Mouse (Mus musculus) thymus, adult 2 months (tissue): Measurements from ENCODE around the gene Agbl2.

Source experiments
- CTCF ChIP-seq: fragments of 200-500 bp; IDR thresholded peaks from 2 replicates; pipeline ENCODE4 v1.5.1; 2012; ENCODE audit warnings: mild to moderate bottlenecking, control low read depth, low read length, moderate library complexity, borderline replicate concordance; ENCODE audit not compliant: control insufficient read depth, poor library complexity, insufficient read depth; ENCODE audit errors: extremely low read depth
- POLR2A ChIP-seq: fragments of 200-500 bp; IDR thresholded peaks from 2 replicates; pipeline ENCODE4 v1.6.1; 2012; ENCODE audit warnings: mild to moderate bottlenecking, low read length, control low read depth, moderate library complexity; ENCODE audit not compliant: control insufficient read depth, poor library complexity, insufficient read depth; ENCODE audit errors: extremely low read depth

DNA sequence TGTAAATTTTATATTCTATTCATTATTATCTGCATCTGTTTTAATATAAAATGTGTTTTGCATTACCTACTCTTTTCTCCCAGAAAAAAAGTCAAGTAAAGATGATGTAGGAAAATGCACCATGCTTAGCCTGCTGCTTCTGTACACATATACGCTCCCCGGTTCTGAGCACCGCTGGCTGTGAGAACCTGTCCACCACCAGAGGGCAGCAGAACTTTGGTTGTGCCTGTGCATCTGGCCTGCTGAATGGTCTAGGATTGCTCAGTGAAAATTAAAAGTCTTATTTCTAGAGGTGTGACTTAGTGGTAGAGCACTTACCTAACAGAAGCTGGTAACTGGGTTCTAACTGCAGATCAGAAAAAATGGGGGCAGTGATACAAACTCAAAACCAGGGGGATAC is 84.0 kb downstream of the Agbl2 start:
- TF ChIP-seq CTCF (peak; percentile 76; the same call in 1 of the 2 replicates), POLR2A (no peak)
